Mouse (Mus musculus) megakaryocyte, embryonic 14.5 days (primary cell): ENCODE data around the gene Slc9a5.

Experiments used
- FLI1 ChIP-seq: IDR thresholded peaks from 2 replicates; pipeline ENCODE4 v1.6.1; 2012; ENCODE audit warnings: low read length, inconsistent platforms, mixed read lengths
- GATA1 ChIP-seq: IDR thresholded peaks from 3 replicates; pipeline ENCODE4 v1.6.1; 2012; ENCODE audit warnings: mixed read lengths, low read length, inconsistent platforms, borderline replicate concordance

- TF ChIP-seq GATA1 (no peak), FLI1 (no peak)
Measured at GRCm38 (mm10) chr8:105359208-105359607, 10.6 kb downstream of the Slc9a5 start.
